Mouse (Mus musculus) lung, postnatal 0 days (tissue): Measurements from ENCODE around the gene Cd300ld5.

Source experiments
- CTCF ChIP-seq: IDR thresholded peaks from 2 replicates; pipeline ENCODE4 v1.5.1; 2016; ENCODE audit warnings: antibody characterized with exemption, mild to moderate bottlenecking
- EP300 ChIP-seq: IDR thresholded peaks from 2 replicates; pipeline ENCODE4 v1.6.1; 2016; ENCODE audit warnings: antibody characterized with exemption, mild to moderate bottlenecking, control low read depth

GRCm38 (mm10) chr11:115058701-115059100 lies 21.1 kb upstream of the Cd300ld5 start:
- TF ChIP-seq CTCF (no peak), EP300 (no peak)
